Mouse (Mus musculus) forebrain, embryonic 10.5 days (tissue): ENCODE measurements around the gene Krtap27-1. TPM values are rescaled to one million over a fixed set of nuclear protein-coding genes. Genes with fewer than 3 reads are reported as not detected.

Experiments used
- DNase-seq: peaks from one replicate; pipeline ENCODE4 v3.0.0-alpha.2; 2017; ENCODE audit warnings: low spot score; ENCODE audit errors: extremely low spot score
- H3K27ac ChIP-seq: fragments of 300-500 bp; sonication (generic); 2 replicates; pipeline ENCODE4 v1.5.1; 2016; ENCODE audit warnings: mild to moderate bottlenecking
- H3K27me3 ChIP-seq: fragments of 300-500 bp; sonication (generic); 2 replicates; pipeline ENCODE4 v1.6.1; 2016; ENCODE audit warnings: mild to moderate bottlenecking; ENCODE audit not compliant: poor library complexity, severe bottlenecking
- H3K36me3 ChIP-seq: fragments of 300-500 bp; sonication (generic); replicated peaks from 2 replicates; pipeline ENCODE4 v1.6.1; 2016; ENCODE audit warnings: mild to moderate bottlenecking, moderate library complexity
- H3K4me1 ChIP-seq: fragments of 300-500 bp; sonication (generic); 2 replicates; pipeline ENCODE4 v1.6.1; 2016
- H3K4me3 ChIP-seq: fragments of 300-500 bp; sonication (generic); 2 replicates; pipeline ENCODE4 v1.5.1; 2016; ENCODE audit warnings: mild to moderate bottlenecking, moderate library complexity
- H3K9me3 ChIP-seq: fragments of 300-500 bp; sonication (generic); 2 replicates; pipeline ENCODE4 v1.6.1; 2016; ENCODE audit warnings: mild to moderate bottlenecking, moderate library complexity
- whole genome bisulfite sequencing: fragments of 180-500 bp; shearing (Covaris S2); methylation state at CpG from one replicate; pipeline ENCODE4 v1.1.7; 2016; 5-methylcytosine and 5-hydroxymethylcytosine counted together
- polyA plus RNA-seq: library from polyadenylated mRNA; unstranded; fragments of >200 nt; fragmentation: Nextera tagmentation; extraction: Ambion mirVana; gene quantifications from 2 replicates; pipeline ENCODE4 v1.2.1, GENCODE M21; 2016

Krtap27-1 gene
- polyA plus RNA-seq, 1 experiment from 2014 or later: not detected

DNA sequence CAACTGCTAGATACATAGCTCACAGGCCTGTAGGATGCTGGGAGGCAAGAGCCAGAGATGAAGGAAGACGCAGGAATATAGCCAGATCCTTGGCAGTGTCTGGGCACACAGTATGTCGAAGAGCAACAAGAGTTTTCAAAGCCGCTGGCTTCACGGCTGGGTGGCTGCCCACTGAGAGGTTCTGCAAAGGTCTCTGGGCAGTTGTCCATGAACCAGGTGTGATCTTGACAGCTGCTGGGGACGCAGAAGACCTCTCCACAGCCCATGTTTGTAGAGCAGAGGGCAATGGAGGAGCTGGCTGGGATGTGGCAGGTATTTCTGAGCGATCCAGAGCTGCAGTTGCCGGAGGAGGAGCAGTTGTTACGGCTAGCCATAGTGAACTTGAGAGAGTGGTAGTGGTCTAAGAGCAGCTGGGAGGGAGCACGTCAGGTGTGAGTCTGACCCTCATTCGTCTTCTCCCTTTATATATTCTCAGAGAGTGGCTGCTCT lies 24.1 kb downstream of the Krtap27-1 start, which contains the start of gene Krtap26-1:
Gene Krtap26-1, minus strand, starts transcription at position 439 of the 489 bp plus-strand sequence.
- 0 out of 2 replicates have a peak, but pooled peaks cover 4% of the 10 kb centered on the region for H3K4me1 ChIP-seq
- H3K27me3 ChIP-seq: no peaks in the 10 kb centered on the region
- 93% methylated on average over 10 of the region's 10 CpGs for WGBS
- DNase-seq: no peak
- no peak within 1 kb of the TSS for H3K27ac ChIP-seq
- no peaks in the 10 kb centered on the region for H3K9me3 ChIP-seq
- no peak within 1 kb of the TSS for H3K4me3 ChIP-seq
- H3K36me3 ChIP-seq: no peaks in the 10 kb centered on the region

DNA sequence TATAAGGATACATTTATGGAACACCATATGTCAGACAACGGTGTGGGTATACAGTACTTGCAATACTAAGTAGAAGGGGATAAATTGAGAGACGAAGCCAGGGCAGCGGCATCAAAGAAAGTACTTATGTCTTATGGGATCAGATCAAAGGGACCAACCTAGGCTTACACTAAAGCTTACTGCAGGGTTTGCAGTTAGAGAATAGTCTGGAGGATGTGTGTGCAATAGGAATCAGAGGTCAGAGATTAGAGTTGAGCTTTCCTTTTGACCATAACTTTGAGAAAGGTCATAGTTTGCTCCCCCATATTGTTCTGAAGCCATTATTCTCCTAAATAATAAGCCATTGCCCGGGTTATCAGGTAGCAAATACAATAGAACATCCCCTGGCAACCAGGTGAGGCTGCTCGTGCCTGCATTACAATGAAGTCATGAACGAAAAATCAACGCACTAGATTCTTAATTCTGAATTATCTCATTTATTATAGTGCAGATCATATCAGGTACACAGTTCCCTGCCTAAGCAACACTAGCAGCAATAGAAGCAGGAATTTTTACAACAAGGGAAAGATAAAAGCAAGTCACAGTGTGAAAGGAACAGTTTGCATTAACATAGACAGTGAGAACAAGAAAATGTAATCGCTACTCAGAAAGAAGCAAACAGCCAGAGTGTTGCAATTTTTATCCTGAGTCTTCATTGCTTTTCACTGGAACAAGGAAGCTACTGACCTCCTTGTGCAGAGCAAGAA lies 24.9 kb downstream of the Krtap27-1 start:
- no peaks in the 10 kb centered on the region for H3K9me3 ChIP-seq
- H3K4me1 ChIP-seq: 0 out of 2 replicates have a peak, but pooled peaks cover 4% of the 10 kb centered on the region
- DNase-seq: no peak
- no peaks in the 10 kb centered on the region for H3K27me3 ChIP-seq
- H3K36me3 ChIP-seq: no peaks in the 10 kb centered on the region
- H3K4me3 ChIP-seq: no peak overlapping the region
- WGBS: 89% methylated on average over 8 of the region's 8 CpGs
- H3K27ac ChIP-seq: no peak overlapping the region

DNA sequence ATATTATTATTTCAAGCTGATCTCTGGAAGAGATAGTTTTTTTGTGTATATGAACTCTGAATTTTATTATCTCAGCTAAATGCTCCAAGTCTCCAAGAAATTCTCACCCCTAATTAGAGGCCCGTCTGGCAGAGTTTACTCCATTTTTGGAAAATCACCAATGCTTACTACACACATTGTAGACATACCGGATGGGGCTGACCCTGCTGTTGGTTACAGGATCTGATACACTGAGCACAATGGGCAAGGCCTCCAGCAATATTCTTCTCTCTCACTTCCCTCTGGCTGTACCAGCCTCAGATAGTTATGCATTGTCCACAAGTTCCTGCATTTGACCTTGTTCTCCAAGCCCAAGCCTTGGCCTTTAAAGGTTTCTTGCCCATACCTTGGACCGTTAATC lies 31.4 kb downstream of the Krtap27-1 start:
- no peaks in the 10 kb centered on the region for H3K9me3 ChIP-seq
- no peak overlapping the region for H3K27ac ChIP-seq
- DNase-seq: no peak
- no peaks in the 10 kb centered on the region for H3K4me1 ChIP-seq
- 93% methylated on average over 3 of the region's 3 CpGs for WGBS
- H3K36me3 ChIP-seq: no peaks in the 10 kb centered on the region
- no peak overlapping the region for H3K4me3 ChIP-seq
- no peaks in the 10 kb centered on the region for H3K27me3 ChIP-seq

DNA sequence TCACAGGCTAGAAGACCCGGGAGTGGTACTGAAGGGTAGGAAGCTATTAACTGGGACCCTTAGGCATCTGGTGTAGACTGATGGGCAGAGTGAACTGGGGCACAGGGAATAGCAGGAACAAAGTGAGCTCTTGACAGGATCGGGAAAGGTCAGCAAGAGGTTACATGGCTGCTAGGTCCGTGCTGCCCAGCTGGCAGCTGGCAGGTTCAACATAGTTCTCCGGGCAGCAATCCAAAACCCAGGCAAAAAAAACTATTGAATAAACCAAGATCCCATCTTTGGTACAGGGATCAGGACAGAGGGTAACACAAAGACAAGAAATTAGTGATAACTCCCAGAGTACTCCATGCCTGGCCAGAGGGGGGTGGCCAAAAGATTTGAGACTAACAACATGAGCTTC lies 36.3 kb downstream of the Krtap27-1 start:
- DNase-seq: no peak
- 79% methylated on average over 4 of the region's 4 CpGs for WGBS
- Histone ChIP-seq H3K36me3 (no peaks in the 10 kb centered on the region), H3K4me1 (no peaks in the 10 kb centered on the region), H3K27me3 (no peaks in the 10 kb centered on the region), H3K9me3 (no peaks in the 10 kb centered on the region), H3K4me3 (no peak overlapping the region), H3K27ac (no peak overlapping the region)

DNA sequence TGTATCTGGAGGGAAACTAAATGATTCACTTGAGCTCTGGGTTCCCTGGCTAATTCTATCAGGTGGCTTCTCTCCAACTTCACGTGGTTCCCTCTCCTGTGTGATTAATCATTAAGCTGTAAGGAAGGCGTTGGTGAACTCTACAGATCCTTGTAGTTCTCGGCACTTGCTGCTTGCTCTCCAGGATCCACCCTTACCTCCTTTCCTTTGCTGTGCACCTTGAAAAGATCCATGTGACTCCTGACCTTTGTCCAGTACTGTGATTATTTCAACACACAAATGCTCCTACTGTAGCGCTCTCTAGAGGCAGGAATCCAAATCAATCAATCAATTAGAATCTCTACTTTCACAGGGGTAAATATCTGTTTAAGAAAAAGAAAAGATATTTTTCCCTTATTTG lies 40.0 kb downstream of the Krtap27-1 start:
- Histone ChIP-seq H3K27me3 (no peaks in the 10 kb centered on the region), H3K4me3 (no peak overlapping the region), H3K36me3 (no peaks in the 10 kb centered on the region), H3K9me3 (no peaks in the 10 kb centered on the region), H3K27ac (no peak overlapping the region), H3K4me1 (no peaks in the 10 kb centered on the region)
- 84% methylated on average over 4 of the region's 4 CpGs for WGBS
- no peak for DNase-seq

DNA sequence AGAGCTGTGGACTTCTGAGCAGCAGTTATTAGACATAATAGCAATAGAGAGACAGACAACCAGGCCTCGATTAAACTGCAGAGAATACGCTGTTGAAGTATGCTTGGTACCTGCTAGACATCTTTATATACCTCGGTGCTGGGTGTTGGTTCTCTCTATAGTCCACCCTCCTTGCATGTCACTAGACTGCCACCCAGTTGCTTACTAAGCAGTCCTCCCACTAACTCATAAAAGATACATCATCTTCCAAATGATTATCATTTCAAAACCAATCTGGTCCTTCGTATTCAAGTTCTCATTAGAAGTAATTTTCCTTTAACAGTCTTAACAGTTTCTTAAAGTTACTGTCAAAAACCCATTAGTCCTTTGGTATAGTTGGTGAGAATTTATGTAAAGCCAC lies 43.9 kb downstream of the Krtap27-1 start, which contains the start of gene 2310079G19Rik:
Gene 2310079G19Rik, minus strand, starts transcription at position 101 of the 400 bp plus-strand sequence.
- H3K36me3 ChIP-seq: no peaks in the 10 kb centered on the region
- H3K4me1 ChIP-seq: no peaks in the 10 kb centered on the region
- no peak within 1 kb of the TSS for H3K27ac ChIP-seq
- no peak for DNase-seq
- no peaks in the 10 kb centered on the region for H3K9me3 ChIP-seq
- WGBS: 95% methylated on average over 4 of the region's 4 CpGs
- H3K27me3 ChIP-seq: no peaks in the 10 kb centered on the region
- H3K4me3 ChIP-seq: no peak within 1 kb of the TSS

Other genes with a start within 250 kb of the Krtap27-1 start
- not detected in 2 replicates for gene Cldn17, start 164.7 kb downstream of the Krtap27-1 start, polyA plus RNA-seq
- 1.4 TPM in 2 replicates for gene Cldn8, start 108.5 kb downstream of the Krtap27-1 start, polyA plus RNA-seq
- gene Krtap24-1, start 59.4 kb downstream of the Krtap27-1 start, polyA plus RNA-seq: not detected in 2 replicates
- not detected in 2 replicates for gene 2310079G19Rik, start 44.0 kb downstream of the Krtap27-1 start, polyA plus RNA-seq
- gene Krtap26-1, start 23.9 kb downstream of the Krtap27-1 start, polyA plus RNA-seq: not detected in 2 replicates
- not detected in 2 replicates for gene 2310061N02Rik, start 36.3 kb upstream of the Krtap27-1 start, polyA plus RNA-seq
- not detected in 2 replicates for gene Krtap13-1, start 57.2 kb upstream of the Krtap27-1 start, polyA plus RNA-seq
- not detected in 2 replicates for gene Krtap13, start 80.0 kb upstream of the Krtap27-1 start, polyA plus RNA-seq
- not detected in 2 replicates for gene 2310034C09Rik, start 87.2 kb upstream of the Krtap27-1 start, polyA plus RNA-seq
- not detected in 2 replicates for gene 2310057N15Rik, start 102.5 kb upstream of the Krtap27-1 start, polyA plus RNA-seq
- gene Gm5965, start 106.2 kb upstream of the Krtap27-1 start, polyA plus RNA-seq: not detected in 2 replicates
- not detected in 2 replicates for gene Gm20741, start 140.5 kb upstream of the Krtap27-1 start, polyA plus RNA-seq
- gene Krtap15, start 148.5 kb upstream of the Krtap27-1 start, polyA plus RNA-seq: not detected in 2 replicates
- gene Krtap14, start 154.5 kb upstream of the Krtap27-1 start, polyA plus RNA-seq: not detected in 2 replicates
- not detected in 2 replicates for gene Krtap19-1, start 197.7 kb upstream of the Krtap27-1 start, polyA plus RNA-seq
- not detected in 2 replicates for gene Krtap19-2, start 202.6 kb upstream of the Krtap27-1 start, polyA plus RNA-seq
- not detected in 2 replicates for gene Krtap19-3, start 206.4 kb upstream of the Krtap27-1 start, polyA plus RNA-seq
- not detected in 2 replicates for gene Krtap19-4, start 213.4 kb upstream of the Krtap27-1 start, polyA plus RNA-seq
- gene Krtap19-5, start 224.8 kb upstream of the Krtap27-1 start, polyA plus RNA-seq: not detected in 2 replicates